Mouse (Mus musculus) limb, embryonic 14.5 days (tissue): ENCODE measurements around the gene Rpl7l1. TPM values are rescaled to one million over a fixed set of nuclear protein-coding genes. Genes with fewer than 3 reads are reported as not detected.

Experiments used
- ATAC-seq: fragments of 200-750 bp; cut with Nextera tagmentation; 2 replicates; pipeline ENCODE4 v1.8.0; 2017; ENCODE audit warnings: low read depth, moderate number of reproducible peaks, moderate TSS enrichment; ENCODE audit not compliant: low FRiP score
- DNase-seq: peaks from one replicate; pipeline ENCODE4 v3.0.0-alpha.2; 2015; ENCODE audit warnings: low spot score
- H3K27ac ChIP-seq: fragments of 300-500 bp; sonication (generic); replicated peaks from 2 replicates; pipeline ENCODE4 v1.5.1; 2014; ENCODE audit warnings: low read depth, mild to moderate bottlenecking, low read length, moderate library complexity, mixed read lengths
- H3K27me3 ChIP-seq: fragments of 300-500 bp; sonication (generic); 2 replicates; pipeline ENCODE4 v1.6.1; 2014; ENCODE audit warnings: low read length, mixed read lengths; ENCODE audit not compliant: control insufficient read depth, insufficient read depth
- H3K36me3 ChIP-seq: fragments of 300-500 bp; sonication (generic); 2 replicates; pipeline ENCODE4 v1.6.1; 2014; ENCODE audit warnings: mild to moderate bottlenecking, low read length, moderate library complexity, mixed read lengths; ENCODE audit not compliant: control insufficient read depth, insufficient read depth
- H3K4me1 ChIP-seq: fragments of 300-500 bp; sonication (generic); 2 replicates; pipeline ENCODE4 v1.6.1; 2014; ENCODE audit warnings: antibody characterized with exemption, low read length, mixed read lengths; ENCODE audit not compliant: control insufficient read depth, insufficient read depth
- H3K4me2 ChIP-seq: fragments of 300-500 bp; sonication (generic); replicated peaks from 2 replicates; pipeline ENCODE4 v1.6.1; 2014; ENCODE audit warnings: low read depth, mild to moderate bottlenecking, low read length, moderate library complexity; ENCODE audit not compliant: severe bottlenecking
- H3K4me3 ChIP-seq: fragments of 300-500 bp; sonication (generic); replicated peaks from 2 replicates; pipeline ENCODE4 v1.5.1; 2014; ENCODE audit warnings: low read length
- H3K9ac ChIP-seq: fragments of 300-500 bp; sonication (generic); 2 replicates; pipeline ENCODE4 v1.6.1; 2014; ENCODE audit warnings: mild to moderate bottlenecking, low read depth, low read length, moderate library complexity; ENCODE audit not compliant: severe bottlenecking
- H3K9me3 ChIP-seq: fragments of 300-500 bp; sonication (generic); 2 replicates; pipeline ENCODE4 v1.6.1; 2016; ENCODE audit warnings: low read length; ENCODE audit not compliant: control insufficient read depth
- POLR2A ChIP-seq: fragments of 200-500 bp; IDR thresholded peaks from 2 replicates; pipeline ENCODE4 v1.8.0; 2012; ENCODE audit warnings: inconsistent platforms, mild to moderate bottlenecking, moderate library complexity, borderline replicate concordance; ENCODE audit not compliant: insufficient read depth, insufficient read length; ENCODE audit errors: extremely low read depth
- WGBS: fragments of 180-500 bp; shearing (Covaris S2); extraction: QIAGEN DNeasy Blood & Tissue Kit; methylation state at CpG from one replicate; pipeline ENCODE4 v1.1.7; 2014; 5-methylcytosine and 5-hydroxymethylcytosine counted together
- polyA plus RNA-seq, 2 experiments: library from polyadenylated mRNA; depleted of rRNA in 1 of 2; stranded (reverse) in 1 of 2; unstranded in 1 of 2; fragments of >200 nt; fragmentation: Nextera tagmentation in 1 of 2; extraction: Ambion mirVana in 1 of 2; gene quantifications; 2 replicates each; pipeline versions ENCODE4 v1.2.1 to v1.2.3; 2012 to 2014

The Rpl7l1 gene
- polyA plus RNA-seq, 2 experiments, result 101 to 126 TPM

DNA sequence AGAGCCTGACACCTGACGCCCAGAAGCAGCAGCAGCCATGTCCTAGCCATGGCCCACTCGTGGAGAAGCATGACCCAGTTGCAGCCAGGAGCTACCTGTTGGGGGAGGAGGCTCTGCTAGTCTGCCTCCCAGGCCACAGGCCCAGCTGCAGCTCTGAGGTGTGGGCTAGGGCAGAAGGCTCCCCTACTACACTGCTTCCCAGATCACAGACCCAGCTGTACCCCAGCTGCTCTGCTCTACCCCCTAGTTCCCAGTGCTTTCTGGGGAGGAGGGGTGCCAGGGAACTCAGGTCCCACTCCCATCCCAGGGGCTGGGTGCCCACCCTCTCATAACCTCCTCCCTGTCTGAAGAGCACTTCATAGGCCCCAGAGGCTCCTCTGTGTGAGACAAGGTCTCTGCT is 18.9 kb downstream of the Rpl7l1 start, which contains the start of gene Ptcra:
Ptcra (minus strand) TSS at position 169 of the 400 bp plus-strand sequence.
- Histone ChIP-seq H3K27me3 (no peaks in the 10 kb centered on the region), H3K4me2 (no peak within 1 kb of the TSS), H3K4me1 (no peaks in the 10 kb centered on the region), H3K9me3 (no peaks in the 10 kb centered on the region), H3K27ac (no peak within 1 kb of the TSS), H3K4me3 (no peak within 1 kb of the TSS), H3K9ac (no peak within 1 kb of the TSS), H3K36me3 (no peaks in the 10 kb centered on the region)
- DNase-seq (no peak), ATAC-seq (no peak)
- 71% methylated on average over 2 of the region's 2 CpGs for WGBS
- TF ChIP-seq POLR2A, result no peak

GRCm38 (mm10) chr17:46758753-46759152 is 23.7 kb downstream of the Rpl7l1 start:
- no peak for DNase-seq
- Histone ChIP-seq H3K4me3 (no peak overlapping the region), H3K27me3 (no peaks in the 10 kb centered on the region), H3K4me2 (no peak overlapping the region), H3K27ac (no peak overlapping the region), H3K4me1 (no peaks in the 10 kb centered on the region), H3K36me3 (no peaks in the 10 kb centered on the region), H3K9me3 (no peaks in the 10 kb centered on the region), H3K9ac (no peak overlapping the region)
- no peak for ATAC-seq
- TF ChIP-seq POLR2A, result no peak
- WGBS, result 82% methylated on average over 12 of the region's 12 CpGs

DNA sequence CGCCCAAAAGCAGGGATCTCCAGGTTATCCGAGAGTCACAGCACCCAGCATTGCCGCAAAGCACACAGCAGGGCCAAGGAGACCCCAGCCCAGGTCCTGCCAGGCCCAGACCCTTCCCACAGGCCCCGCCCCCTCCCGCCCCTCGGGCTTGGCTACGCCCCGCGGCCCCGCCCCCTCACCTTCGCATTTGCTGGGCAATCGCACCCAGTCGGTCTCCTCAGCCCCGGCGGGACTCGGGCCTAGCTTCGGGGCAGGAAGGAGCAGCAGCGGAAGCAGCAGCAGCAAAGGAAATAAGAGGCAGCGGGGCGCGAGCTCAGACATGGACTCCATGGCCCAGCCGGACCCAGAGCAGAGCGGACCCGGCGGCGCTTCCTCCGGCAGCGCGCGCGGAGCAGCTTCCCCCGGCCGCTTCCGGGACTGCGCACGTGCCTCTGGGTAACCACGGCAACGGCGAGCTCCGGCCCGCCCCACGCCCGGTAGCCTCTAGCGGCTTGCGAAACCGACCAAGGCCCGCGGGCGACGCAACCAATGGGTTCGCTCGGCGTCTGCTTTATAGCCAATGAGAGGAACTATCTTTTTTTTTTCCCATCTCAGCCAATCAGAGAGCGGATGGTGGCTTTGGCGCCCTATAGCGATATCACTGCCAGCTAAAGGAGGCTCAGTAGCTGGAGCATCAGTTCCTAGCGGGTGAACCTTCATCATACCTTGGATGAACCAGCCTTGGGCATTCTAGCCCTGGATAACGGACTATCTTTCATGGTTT is 30.5 kb downstream of the Rpl7l1 start, which contains the start of gene Cnpy3:
Cnpy3 (minus strand) TSS at position 421 of the 763 bp plus-strand sequence.
- Histone ChIP-seq H3K4me2 (peak within 1 kb of the TSS; percentile 59), H3K36me3 (peaks cover 4% of the 10 kb centered on the region), H3K9ac (peak within 1 kb of the TSS; percentile 77), H3K4me3 (peak within 1 kb of the TSS; percentile 76), H3K9me3 (no peaks in the 10 kb centered on the region), H3K4me1 (peaks cover 7% of the 10 kb centered on the region; the same call in 1 of the 2 replicates), H3K27me3 (no peaks in the 10 kb centered on the region), H3K27ac (peak within 1 kb of the TSS; percentile 71)
- ATAC-seq (peak; percentile 98), DNase-seq (peak; percentile 99)
- WGBS, result 0% methylated on average over 35 of the region's 58 CpGs
- 0 out of 2 replicates have a peak, but pooled peaks have one; percentile 54 for TF ChIP-seq POLR2A

DNA sequence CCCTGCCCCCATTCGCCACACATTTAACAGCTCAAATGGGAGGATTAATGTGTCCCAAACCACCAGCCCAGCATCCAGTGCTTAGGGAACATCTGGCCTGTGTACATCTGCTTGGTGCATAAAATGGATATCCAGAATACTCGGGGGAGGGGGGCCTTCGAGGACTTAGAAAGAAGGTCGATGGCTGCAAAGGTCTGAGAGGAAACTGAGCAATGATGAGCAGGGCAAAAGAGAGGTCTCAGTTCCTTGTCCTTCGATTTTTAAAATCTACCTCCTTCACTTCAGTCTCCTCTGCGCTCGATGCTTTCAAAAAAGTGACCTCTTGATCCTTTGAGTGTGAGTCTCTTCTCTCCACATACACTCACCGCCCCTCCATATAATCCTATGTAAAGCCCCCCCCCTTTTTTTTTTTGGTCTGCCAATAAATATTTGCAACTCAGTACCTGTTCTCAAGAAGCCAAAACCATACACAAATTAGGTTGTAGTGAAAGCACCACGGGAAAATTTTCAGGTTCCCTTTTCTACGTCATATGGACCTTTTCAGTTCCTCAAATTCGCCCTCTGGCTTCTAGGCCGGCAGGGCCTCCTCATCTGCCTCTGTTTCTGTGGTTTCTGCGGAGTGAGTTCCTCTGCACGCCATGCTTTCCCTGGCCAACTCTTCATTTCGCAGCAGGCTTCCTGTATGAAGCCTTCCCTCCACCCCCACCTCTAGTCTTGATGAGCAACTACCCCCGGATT is 31.2 kb downstream of the Rpl7l1 start:
- Histone ChIP-seq H3K9me3 (no peaks in the 10 kb centered on the region), H3K9ac (peak overlapping the region; percentile 77), H3K27ac (peak overlapping the region; percentile 71), H3K4me3 (peak overlapping the region; percentile 76), H3K4me1 (peaks cover 7% of the 10 kb centered on the region; the same call in 1 of the 2 replicates), H3K4me2 (peak overlapping the region; percentile 50), H3K27me3 (no peaks in the 10 kb centered on the region), H3K36me3 (peaks cover 10% of the 10 kb centered on the region)
- no peak for TF ChIP-seq POLR2A
- ATAC-seq (peak; percentile 12; the same call in 1 of the 2 replicates), DNase-seq (peak; percentile 60)
- WGBS, result 20% methylated on average over 16 of the region's 16 CpGs

GRCm38 (mm10) chr17:46750580-46750979 is 31.9 kb downstream of the Rpl7l1 start:
- no peaks in the 10 kb centered on the region for H3K27me3 ChIP-seq
- peak overlapping the region; percentile 50; the same call in 1 of the 2 replicates for H3K4me2 ChIP-seq
- H3K4me3 ChIP-seq, result peak overlapping the region; percentile 76
- WGBS, result 85% methylated on average over 4 of the region's 4 CpGs
- DNase-seq (no peak), ATAC-seq (no peak)
- peaks cover 15% of the 10 kb centered on the region for H3K36me3 ChIP-seq
- no peak for TF ChIP-seq POLR2A
- H3K9me3 ChIP-seq, result no peaks in the 10 kb centered on the region
- H3K9ac ChIP-seq, result peak overlapping the region; percentile 77
- H3K4me1 ChIP-seq, result peaks cover 7% of the 10 kb centered on the region; the same call in 1 of the 2 replicates
- 0 out of 2 replicates have a peak overlapping the region, but pooled peaks have one; percentile 1 for H3K27ac ChIP-seq
